Mouse (Mus musculus) heart, postnatal 0 days (tissue): ENCODE measurements around the gene Rbms3.

Experiments used
- CTCF ChIP-seq: IDR thresholded peaks from 2 replicates; pipeline ENCODE4 v1.5.1; 2016; ENCODE audit warnings: antibody characterized with exemption, control low read depth, low read depth
- EP300 ChIP-seq: IDR thresholded peaks from 2 replicates; pipeline ENCODE4 v1.6.1; 2016; ENCODE audit warnings: antibody characterized with exemption, low read depth

DNA sequence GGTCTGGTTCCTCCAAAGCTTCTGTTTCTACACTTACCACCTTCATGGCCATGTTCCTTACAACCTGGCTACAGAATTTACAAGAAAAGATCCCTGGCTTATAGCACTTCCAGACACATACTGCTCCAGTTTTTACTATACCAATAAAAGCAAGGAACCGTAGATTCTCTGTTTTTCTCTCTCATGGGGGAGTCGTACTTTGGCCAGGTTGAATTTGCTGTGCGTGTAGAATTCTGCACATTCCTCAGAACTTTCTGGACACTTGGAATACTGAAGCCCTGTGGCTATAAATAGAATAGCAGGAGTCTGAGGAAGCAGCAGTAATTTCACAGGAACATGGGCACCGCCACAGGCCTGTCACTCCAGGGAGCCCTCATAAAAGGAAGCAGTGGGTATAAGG lies 766.1 kb downstream of the Rbms3 start:
- TF ChIP-seq CTCF (no peak), EP300 (no peak)
